Mouse (Mus musculus) C2C12 (cell line): ENCODE data around the gene Sdha.

ENCODE experiments used
- CEBPB ChIP-seq: IDR thresholded peaks from one replicate; pipeline ENCODE4 v1.6.1; 2011; ENCODE audit warnings: low read depth, mild to moderate bottlenecking, control low read depth, moderate library complexity
- CTCF ChIP-seq: IDR thresholded peaks from one replicate; pipeline ENCODE4 v1.5.1; 2011; ENCODE audit not compliant: control insufficient read depth, insufficient read depth, insufficient read length
- MYOD1 ChIP-seq: IDR thresholded peaks from one replicate; pipeline ENCODE4 v1.6.1; 2011; ENCODE audit warnings: low read depth; ENCODE audit not compliant: control insufficient read depth, insufficient read length
- MYOG ChIP-seq: IDR thresholded peaks from one replicate; pipeline ENCODE4 v1.6.1; 2011; ENCODE audit not compliant: control insufficient read depth, insufficient read length; ENCODE audit errors: extremely low read depth
- USF1 ChIP-seq: IDR thresholded peaks from one replicate; pipeline ENCODE4 v1.6.1; 2011; ENCODE audit warnings: low read depth, mild to moderate bottlenecking, control low read depth, moderate library complexity

DNA sequence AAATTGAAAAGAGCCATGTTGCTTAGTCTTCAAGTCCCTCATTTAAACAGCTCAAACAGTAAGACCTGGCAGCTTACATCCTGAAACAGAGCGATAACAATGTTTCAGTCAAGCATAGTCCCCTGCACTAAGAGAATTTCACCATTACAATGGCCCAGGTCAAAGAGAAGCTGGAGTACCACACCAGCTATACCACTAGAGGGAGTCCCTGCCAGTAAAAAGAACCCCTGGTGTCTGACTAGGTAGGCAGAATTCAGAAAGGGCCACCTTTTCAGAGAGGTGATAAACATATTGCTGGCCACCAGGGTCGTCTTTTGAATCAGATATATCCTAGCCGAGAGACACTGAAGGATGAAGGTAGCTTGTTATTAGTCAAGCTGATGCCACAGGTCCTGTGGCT lies 9.0 kb downstream of the Sdha start:
- no peak for TF ChIP-seq USF1
- no peak for TF ChIP-seq CTCF
- TF ChIP-seq CEBPB = no peak
- TF ChIP-seq MYOG = no peak
- TF ChIP-seq MYOD1 = no peak
